Mouse (Mus musculus) stomach, postnatal 0 days (tissue): ENCODE measurements at regions not wholly inside any gene's neighbourhood (a gene's known extent, or its start where the extent isn't known, plus 50 kb on each side); places are given as distances from the start of the nearest gene placed in this dataset.
A peak's percentile ranks its signal among the peaks of the same experiment; 100 is the strongest.

Source experiments
- ATAC-seq: fragments of 200-750 bp; cut with Nextera tagmentation; 2 replicates; pipeline ENCODE4 v1.8.0; 2017; ENCODE audit not compliant: low FRiP score, low TSS enrichment
- DNase-seq: peaks from one replicate; pipeline ENCODE4 v3.0.0-alpha.2; 2016; ENCODE audit warnings: low spot score
- H3K27ac ChIP-seq: fragments of 300-500 bp; sonication (generic); replicated peaks from 2 replicates; pipeline ENCODE4 v1.5.1; 2014; ENCODE audit warnings: mild to moderate bottlenecking, control low read depth
- H3K27me3 ChIP-seq: fragments of 300-500 bp; sonication (generic); 2 replicates; pipeline ENCODE4 v1.6.1; 2014; ENCODE audit warnings: low read length; ENCODE audit not compliant: control insufficient read depth, insufficient read depth
- H3K36me3 ChIP-seq: fragments of 300-500 bp; sonication (generic); 2 replicates; pipeline ENCODE4 v1.6.1; 2014; ENCODE audit warnings: low read length, mixed read lengths; ENCODE audit not compliant: control insufficient read depth, insufficient read depth
- H3K4me1 ChIP-seq: fragments of 300-500 bp; sonication (generic); replicated peaks from 2 replicates; pipeline ENCODE4 v1.6.1; 2014; ENCODE audit warnings: antibody characterized with exemption; ENCODE audit not compliant: control insufficient read depth, insufficient read depth
- H3K4me2 ChIP-seq: fragments of 300-500 bp; sonication (generic); replicated peaks from 2 replicates; pipeline ENCODE4 v1.6.1; 2014; ENCODE audit warnings: low read depth, mild to moderate bottlenecking, control low read depth, moderate library complexity
- H3K4me3 ChIP-seq: fragments of 300-500 bp; sonication (generic); 2 replicates; pipeline ENCODE4 v1.5.1; 2014; ENCODE audit warnings: low read depth, low read length, control low read depth
- H3K9ac ChIP-seq: fragments of 300-500 bp; sonication (generic); 2 replicates; pipeline ENCODE4 v1.6.1; 2014; ENCODE audit warnings: mild to moderate bottlenecking, low read length, control low read depth, mixed read lengths
- H3K9me3 ChIP-seq: fragments of 300-500 bp; sonication (generic); 2 replicates; pipeline ENCODE4 v1.6.1; 2016; ENCODE audit warnings: low read length; ENCODE audit not compliant: control insufficient read depth
- CTCF ChIP-seq: IDR thresholded peaks from 2 replicates; pipeline ENCODE4 v1.5.1; 2016; ENCODE audit warnings: antibody characterized with exemption, low read depth, mild to moderate bottlenecking, moderate library complexity
- EP300 ChIP-seq: optimal IDR thresholded peaks from 2 replicates; pipeline ENCODE3; 2016; ENCODE audit warnings: antibody characterized with exemption
- WGBS: fragments of 180-500 bp; shearing (Covaris S2); extraction: QIAGEN DNeasy Blood & Tissue Kit; methylation state at CpG from one replicate; pipeline ENCODE4 v1.1.7; 2014; 5-methylcytosine and 5-hydroxymethylcytosine counted together

DNA sequence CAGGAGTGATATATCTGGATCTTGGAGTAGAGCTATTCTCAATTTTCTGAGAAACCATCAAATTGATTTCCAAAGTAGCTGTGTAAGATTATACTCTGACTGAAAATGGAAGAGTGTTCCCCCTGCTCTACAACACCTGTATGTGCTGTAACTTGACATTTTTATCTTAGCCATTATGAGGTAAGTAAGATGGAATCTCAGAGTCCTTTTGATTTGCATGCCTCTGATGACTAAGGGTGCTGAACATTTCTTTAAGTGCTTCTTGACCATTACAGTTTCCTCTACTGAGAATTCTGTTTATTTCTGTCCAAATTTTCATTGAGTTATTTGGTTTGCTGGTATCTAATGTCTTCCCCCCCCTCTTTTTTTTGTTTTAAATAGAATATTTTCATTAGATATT lies 343.0 kb downstream of the Adcyap1 start:
- no peak overlapping the region for H3K4me2 ChIP-seq
- no peaks in the 10 kb centered on the region for H3K4me1 ChIP-seq
- H3K9ac ChIP-seq, result no peak overlapping the region
- no peaks in the 10 kb centered on the region for H3K9me3 ChIP-seq
- no peak overlapping the region for H3K4me3 ChIP-seq
- H3K36me3 ChIP-seq, result no peaks in the 10 kb centered on the region
- DNase-seq (no peak), ATAC-seq (no peak)
- H3K27me3 ChIP-seq, result no peaks in the 10 kb centered on the region
- no peak overlapping the region for H3K27ac ChIP-seq
- no peak for TF ChIP-seq CTCF
- TF ChIP-seq EP300, result no peak

- ATAC-seq, result no peak
- TF ChIP-seq EP300 (no peak), CTCF (no peak)
These were observed 351.5 kb downstream of the Adcyap1 start for GRCm38 (mm10) chr17:93550339-93550738.

DNA sequence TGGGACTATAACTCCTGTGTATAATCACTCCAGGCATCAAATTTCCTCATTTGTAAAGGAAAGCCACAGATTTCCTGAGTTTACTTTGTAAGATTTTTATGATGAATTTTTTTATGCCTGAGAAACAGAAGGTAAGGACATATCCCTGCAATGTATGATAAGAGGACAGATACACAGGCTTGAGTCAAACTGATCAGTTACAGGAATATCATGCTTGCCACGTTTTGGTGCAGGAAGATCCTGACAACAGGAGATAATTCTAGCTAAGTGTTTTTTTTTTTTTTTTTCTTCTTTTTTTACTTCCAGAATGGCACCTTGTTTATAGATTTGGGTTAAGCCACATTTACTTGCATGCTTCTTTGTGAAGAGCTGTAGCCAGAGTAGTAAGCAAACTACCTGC lies 357.1 kb downstream of the Adcyap1 start:
- 39% methylated on average over 1 of the region's 1 CpGs for WGBS
- DNase-seq (no peak), ATAC-seq (no peak)
- Histone ChIP-seq H3K4me3 (no peak overlapping the region), H3K9me3 (no peaks in the 10 kb centered on the region), H3K9ac (no peak overlapping the region), H3K4me1 (no peaks in the 10 kb centered on the region), H3K36me3 (no peaks in the 10 kb centered on the region), H3K27me3 (no peaks in the 10 kb centered on the region), H3K4me2 (no peak overlapping the region), H3K27ac (no peak overlapping the region)
- TF ChIP-seq CTCF (no peak), EP300 (no peak)

More at GRCm38 (mm10) chr17:93550339-93550738, 351.5 kb downstream of the Adcyap1 start:
- Histone ChIP-seq H3K9me3 (no peaks in the 10 kb centered on the region), H3K4me2 (no peak overlapping the region), H3K36me3 (no peaks in the 10 kb centered on the region), H3K27me3 (no peaks in the 10 kb centered on the region), H3K9ac (no peak overlapping the region), H3K27ac (no peak overlapping the region), H3K4me1 (no peaks in the 10 kb centered on the region), H3K4me3 (no peak overlapping the region)
- DNase-seq, result no peak

DNA sequence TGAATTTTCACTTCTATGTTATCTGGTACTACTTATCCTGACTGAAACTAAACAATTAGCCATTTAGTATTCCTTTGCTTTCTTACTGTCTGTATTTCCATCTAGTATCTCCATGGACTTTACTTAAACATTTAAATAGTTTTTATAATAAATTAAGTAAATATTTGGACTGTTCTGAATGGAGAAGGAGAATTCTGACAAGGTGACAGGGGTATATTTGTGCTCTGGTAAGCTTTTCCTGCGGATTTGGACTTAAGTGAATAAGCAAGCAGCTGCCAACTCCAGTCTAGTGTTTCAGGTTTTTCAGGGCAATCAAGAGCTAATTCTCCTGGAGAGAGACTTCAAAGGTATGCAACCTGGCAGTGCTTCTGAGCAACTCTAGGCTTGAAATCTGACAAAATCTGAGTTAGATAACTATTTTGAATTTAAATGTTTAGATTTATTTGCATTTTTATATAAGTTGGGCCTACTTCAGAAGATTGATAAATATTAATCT lies 364.5 kb downstream of the Adcyap1 start:
- H3K4me1 ChIP-seq, result no peaks in the 10 kb centered on the region
- H3K36me3 ChIP-seq, result no peaks in the 10 kb centered on the region
- 10% methylated on average over 1 of the region's 1 CpGs for WGBS
- ATAC-seq (no peak), DNase-seq (peak; percentile 22)
- no peaks in the 10 kb centered on the region for H3K9me3 ChIP-seq
- no peak overlapping the region for H3K4me2 ChIP-seq
- H3K27ac ChIP-seq, result no peak overlapping the region
- no peak overlapping the region for H3K4me3 ChIP-seq
- no peak overlapping the region for H3K9ac ChIP-seq
- no peaks in the 10 kb centered on the region for H3K27me3 ChIP-seq
- TF ChIP-seq EP300 (no peak), CTCF (no peak)

DNA sequence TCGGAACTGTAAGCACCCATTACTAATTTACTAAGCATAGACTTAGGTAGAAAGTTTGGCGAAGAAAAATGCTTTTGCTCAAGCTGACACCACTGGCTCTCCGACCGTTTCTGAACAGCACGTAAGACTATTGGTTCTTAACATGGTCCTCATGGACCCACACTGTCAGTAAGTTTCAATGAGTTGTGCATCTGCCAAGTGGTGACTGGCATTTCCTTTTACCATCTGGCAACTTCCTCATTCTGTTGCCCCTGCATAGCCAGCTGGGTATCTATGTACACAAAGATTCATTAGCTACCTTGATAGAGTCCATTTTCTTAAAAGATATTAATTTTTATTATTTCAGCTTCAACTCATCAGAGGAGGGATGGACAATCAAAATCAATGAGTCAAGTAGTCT lies 381.2 kb downstream of the Adcyap1 start:
- Histone ChIP-seq H3K4me2 (no peak overlapping the region), H3K9ac (no peak overlapping the region), H3K36me3 (no peaks in the 10 kb centered on the region), H3K4me1 (no peaks in the 10 kb centered on the region), H3K9me3 (no peaks in the 10 kb centered on the region), H3K27ac (no peak overlapping the region), H3K27me3 (no peaks in the 10 kb centered on the region), H3K4me3 (no peak overlapping the region)
- ATAC-seq, result no peak
- WGBS, result 85% methylated on average over 5 of the region's 5 CpGs
- no peak for DNase-seq
- TF ChIP-seq EP300 (no peak), CTCF (no peak)

GRCm38 (mm10) chr17:93598181-93598685 lies 399.4 kb downstream of the Adcyap1 start:
- TF ChIP-seq EP300 (no peak), CTCF (no peak)
- no peaks in the 10 kb centered on the region for H3K9me3 ChIP-seq
- no peak overlapping the region for H3K9ac ChIP-seq
- H3K36me3 ChIP-seq, result no peaks in the 10 kb centered on the region
- H3K27me3 ChIP-seq, result no peaks in the 10 kb centered on the region
- H3K4me1 ChIP-seq, result no peaks in the 10 kb centered on the region
- H3K4me3 ChIP-seq, result no peak overlapping the region
- 81% methylated on average over 2 of the region's 2 CpGs for WGBS
- H3K4me2 ChIP-seq, result no peak overlapping the region
- no peak for DNase-seq
- no peak overlapping the region for H3K27ac ChIP-seq
- ATAC-seq, result no peak
